Mouse (Mus musculus) urinary bladder, postnatal 14 days (tissue): ENCODE results near the gene Sbk1.
"Not testable (repeated sequence)": the region's sequence is repeated elsewhere in the genome, so short reads cannot be mapped to it uniquely, and the experiment has no call there.

Experiments used
- DNase-seq: peaks from one replicate; pipeline ENCODE4 v3.0.0; 2021; ENCODE audit warnings: low spot score

The Sbk1 gene

GRCm38 (mm10) chr7:126265949-126266348 lies 6.5 kb upstream of the Sbk1 start:
- DNase-seq, result peak; percentile 65

DNA sequence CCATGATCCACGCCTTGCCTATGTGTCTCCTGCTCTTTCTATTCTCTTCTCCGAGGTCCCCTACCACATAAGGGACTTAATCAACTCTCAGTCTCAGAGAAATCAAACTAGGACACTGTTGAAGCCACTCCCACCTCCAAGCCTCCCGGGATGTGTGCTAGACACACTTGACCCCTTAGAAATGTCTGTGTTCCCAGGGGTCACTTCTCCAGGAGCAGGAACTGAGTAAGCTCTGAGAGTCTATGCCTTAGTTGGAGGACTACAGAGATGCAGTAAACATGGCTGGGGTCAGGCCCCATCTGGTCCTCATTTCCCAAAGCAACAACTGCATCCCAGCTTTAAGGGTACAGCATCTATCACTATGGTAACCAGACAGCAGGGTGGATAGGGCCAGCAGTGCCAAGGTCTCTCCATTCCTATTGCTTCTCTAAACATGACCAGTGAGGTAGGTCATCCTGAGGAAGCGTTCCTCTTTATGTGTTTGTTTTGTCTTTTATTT lies 6.0 kb upstream of the Sbk1 start:
- no peak for DNase-seq

- no peak for DNase-seq
Observed at GRCm38 (mm10) chr7:126267606-126268005, 4.8 kb upstream of the Sbk1 start.

DNA sequence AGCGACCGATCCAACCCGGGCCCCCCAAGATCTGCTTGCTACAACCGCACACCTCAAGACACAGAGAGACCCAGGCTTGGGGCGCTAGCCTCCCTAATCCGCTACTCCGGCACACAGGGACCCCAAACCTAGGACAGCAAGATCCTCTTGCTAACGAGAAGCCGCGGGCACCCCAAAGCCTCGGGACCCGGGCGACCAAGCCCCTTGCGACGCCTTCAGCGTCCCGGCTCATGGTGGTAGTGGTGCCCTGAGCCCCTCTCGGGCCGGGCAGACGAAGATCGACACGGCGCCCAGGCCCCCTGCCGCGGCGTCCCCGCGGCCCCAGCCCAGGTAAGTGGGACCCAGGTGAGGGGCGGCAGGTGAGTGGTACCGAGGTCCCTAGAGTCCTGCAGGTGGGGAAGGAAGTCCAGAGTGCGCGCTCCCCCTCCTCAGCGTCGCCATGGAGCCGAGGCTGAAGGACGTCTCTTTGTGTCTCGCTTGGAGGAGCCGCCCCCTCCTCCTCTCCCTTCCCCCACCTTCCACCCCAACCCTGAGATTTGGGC lies 422 bp downstream of the Sbk1 start:
- no peak for DNase-seq

DNA sequence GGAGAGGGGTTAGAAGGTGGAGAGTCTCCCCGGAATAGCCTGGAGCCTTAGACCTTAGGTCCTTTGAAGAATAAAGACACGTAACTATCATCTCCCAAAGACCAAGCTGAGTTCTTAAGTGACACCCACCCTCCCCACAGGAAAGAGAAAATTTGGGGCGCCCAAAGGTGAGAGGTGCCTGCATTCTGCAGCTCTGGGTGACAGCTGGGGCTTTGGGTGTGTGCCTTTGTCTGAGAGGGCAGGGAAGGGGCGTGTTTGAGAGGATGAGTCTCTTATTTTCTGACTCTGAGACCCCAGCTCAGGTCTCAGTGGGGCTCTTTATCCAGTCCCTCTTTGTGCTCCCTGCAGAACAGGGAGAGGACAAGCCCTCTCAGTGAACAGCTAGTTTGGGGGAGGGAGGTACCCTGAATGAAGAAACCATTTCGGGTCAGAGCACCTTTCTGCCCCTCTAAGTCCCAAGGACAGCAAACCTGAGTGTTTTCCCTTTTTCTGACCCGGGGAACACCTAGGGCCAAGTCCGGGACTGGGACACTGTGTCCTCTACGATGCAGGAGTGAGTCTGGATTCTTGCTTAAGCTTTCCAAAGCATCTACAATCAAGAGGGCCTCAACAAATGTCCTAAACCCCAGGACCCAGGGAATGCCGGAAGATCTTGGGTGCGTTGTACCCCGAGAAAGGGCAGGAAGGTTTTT lies 1.1 kb downstream of the Sbk1 start:
- DNase-seq, result no peak

GRCm38 (mm10) chr7:126274137-126274536 lies 1.7 kb downstream of the Sbk1 start:
- no peak for DNase-seq

GRCm38 (mm10) chr7:126274626-126275025 lies 2.2 kb downstream of the Sbk1 start:
- DNase-seq, result no peak

DNA sequence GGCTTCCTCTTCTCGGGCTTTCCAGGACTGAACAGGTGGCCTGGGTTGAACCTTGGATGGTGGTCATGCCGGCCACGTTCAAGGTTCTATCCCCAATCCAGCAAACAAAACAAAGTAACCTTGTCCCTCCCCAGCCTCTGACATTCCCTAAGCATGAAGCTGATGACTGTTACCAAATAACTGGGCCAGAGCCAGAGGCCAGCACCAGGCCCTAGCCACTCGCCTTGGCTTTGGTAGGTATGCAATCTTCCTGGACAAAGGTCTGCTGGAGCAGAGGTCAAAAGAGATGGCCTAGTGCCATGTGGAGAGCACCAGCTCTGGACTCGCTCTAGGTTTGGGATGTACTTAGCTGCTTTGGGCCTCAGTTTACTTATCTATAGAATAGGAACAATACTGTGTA lies 3.3 kb downstream of the Sbk1 start:
- DNase-seq, result no peak

DNA sequence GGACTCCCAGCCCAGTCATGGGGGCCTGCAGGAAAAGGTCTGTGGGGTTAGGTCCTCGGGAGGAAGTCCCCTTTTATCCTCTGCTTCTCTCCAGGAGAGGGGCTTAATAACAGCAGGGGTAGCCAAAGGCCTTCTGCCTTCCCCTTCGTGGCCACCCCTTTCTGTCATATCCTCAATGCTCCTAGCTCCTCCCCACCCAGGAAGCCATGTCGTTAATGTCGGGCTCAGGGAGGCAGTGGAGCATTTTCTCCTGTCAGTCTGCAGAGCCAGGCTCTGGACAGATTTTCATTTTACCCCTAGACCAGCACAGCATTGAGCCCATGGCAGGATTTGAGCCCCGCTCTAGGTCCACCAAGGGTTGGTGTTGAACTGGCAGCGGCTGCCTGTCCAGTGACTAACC lies 3.9 kb downstream of the Sbk1 start:
- no peak for DNase-seq

DNA sequence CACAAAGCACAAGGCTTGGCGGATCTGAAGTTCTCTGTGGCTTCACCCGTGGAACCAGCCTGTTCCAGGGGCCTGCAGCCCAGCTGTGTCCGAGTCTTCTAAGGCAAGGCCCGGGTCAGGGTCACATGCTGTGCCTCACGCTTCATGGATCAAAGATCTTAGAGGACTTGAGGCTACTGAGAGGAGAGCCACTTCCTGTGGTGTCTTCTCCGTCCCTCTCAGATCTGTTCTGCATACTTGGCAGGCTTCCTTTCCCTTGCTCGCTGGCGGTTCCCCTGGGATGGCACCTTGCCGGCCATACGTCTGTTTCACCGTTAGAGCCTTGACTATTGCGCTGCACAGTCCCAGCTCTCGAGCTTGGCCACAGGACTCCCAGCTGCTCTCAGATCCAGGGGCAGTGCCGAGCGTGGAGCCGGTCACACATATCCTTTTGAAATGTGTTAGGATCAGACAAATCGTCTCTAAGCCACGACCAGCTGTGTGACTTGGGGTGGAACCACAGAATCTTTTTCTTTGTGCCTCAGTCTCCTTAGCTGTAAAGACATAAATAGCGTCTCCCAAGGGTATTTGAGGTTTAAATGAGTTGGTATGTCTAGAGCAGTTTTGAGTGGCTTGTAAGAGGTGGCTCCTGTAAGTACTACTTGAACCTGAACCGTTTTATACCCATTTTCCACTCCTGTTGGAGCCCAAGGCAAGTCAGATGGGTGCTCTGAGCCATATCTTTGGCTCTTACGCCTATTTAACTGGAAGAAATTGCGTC lies 5.3 kb downstream of the Sbk1 start:
- DNase-seq, result no peak

GRCm38 (mm10) chr7:126278799-126279198 lies 6.4 kb downstream of the Sbk1 start:
- no peak for DNase-seq

DNA sequence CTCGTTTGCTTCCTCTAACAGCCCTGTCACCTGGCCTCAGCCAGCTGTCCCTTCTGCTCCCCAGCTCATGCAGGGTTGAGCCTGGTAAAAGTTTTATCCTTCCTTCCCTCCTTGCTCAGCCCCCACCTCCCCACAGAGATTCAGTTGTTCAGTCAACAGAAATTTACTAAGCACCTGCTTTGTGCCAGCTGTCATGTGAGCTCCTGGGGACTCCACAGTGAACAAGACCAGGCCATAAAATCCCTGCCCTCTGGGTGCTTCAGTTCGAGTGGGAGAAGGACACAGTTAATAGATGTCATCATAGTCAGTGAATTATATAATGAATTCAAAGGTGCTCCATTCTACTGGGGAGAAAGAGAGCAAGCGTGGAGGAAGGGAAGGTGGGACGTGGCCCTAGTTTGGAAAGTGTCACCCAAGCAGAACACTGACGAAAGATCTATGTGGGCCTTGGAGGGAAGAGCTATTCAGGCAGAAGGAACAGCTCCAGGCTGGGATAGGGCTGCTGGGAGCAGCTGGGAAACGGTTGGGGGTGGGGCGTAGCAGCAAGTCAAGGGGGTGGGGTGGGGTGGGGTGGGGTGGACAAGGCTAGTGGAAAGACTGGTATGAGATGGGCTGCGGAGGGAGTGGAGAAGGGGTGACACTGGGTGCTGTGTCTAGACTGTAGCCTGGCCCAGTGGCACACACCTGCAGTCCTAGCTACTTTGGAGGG lies 7.5 kb downstream of the Sbk1 start:
- DNase-seq, result no peak

GRCm38 (mm10) chr7:126280696-126281095 lies 8.3 kb downstream of the Sbk1 start:
- peak; percentile 20 for DNase-seq

GRCm38 (mm10) chr7:126281876-126282682 lies 9.7 kb downstream of the Sbk1 start:
- no peak for DNase-seq

GRCm38 (mm10) chr7:126282683-126282990 lies 10.2 kb downstream of the Sbk1 start:
- DNase-seq, result not testable (repeated sequence)

DNA sequence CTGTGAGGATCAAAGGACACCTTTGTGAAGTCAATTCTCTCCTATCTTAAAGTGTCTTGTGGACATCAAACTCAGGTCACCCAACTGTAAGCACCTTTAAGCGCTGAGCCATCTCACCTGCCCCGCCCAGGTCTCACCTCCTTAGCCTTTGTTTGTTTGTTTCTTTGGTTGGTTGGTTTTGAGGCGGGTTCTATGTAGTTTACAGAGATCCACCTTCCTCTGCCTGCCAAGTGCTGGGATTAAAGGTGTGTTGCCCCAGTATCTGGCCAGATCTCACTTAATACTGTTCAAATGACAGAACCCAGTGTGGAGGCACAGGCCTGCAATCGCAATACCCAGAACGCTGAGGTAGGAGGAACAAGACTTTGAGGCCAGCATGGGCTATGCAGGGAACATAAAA lies 11.6 kb downstream of the Sbk1 start:
- DNase-seq, result no peak

DNA sequence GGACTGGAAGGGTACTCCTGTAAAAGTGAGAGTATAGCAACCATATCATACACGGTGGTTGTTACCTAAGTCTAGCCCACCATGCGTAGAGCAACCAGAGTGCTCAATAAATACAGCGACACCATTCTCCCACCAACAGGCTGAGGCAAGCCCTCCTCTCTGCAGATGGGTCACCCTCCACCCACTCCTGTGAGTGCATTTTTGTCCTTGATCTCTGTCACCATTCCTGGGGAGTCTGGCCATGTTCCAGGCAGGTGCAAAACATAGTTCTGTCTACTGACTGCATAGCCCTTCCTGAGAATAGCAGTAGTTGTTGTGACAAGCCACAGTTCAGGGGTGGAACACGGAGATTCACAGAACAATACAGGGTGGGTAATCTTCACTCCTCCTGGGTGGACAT lies 12.0 kb downstream of the Sbk1 start:
- DNase-seq, result no peak

GRCm38 (mm10) chr7:126284865-126285264 lies 12.4 kb downstream of the Sbk1 start:
- DNase-seq, result no peak

- peak; percentile 67 for DNase-seq
Observed at GRCm38 (mm10) chr7:126285293-126286211, 13.1 kb downstream of the Sbk1 start.

- DNase-seq, result no peak
Observed at GRCm38 (mm10) chr7:126286311-126286710, 13.9 kb downstream of the Sbk1 start.
